Mouse (Mus musculus) hindbrain, embryonic 14.5 days (tissue): Measurements from ENCODE around the gene Mab21l1. TPM values are rescaled to one million over a fixed set of nuclear protein-coding genes. Genes with fewer than 3 reads are reported as not detected.

Source experiments
- ATAC-seq: fragments of 200-750 bp; cut with Nextera tagmentation; 2 replicates; pipeline ENCODE4 v1.8.0; 2017; ENCODE audit warnings: moderate number of reproducible peaks, mild to moderate bottlenecking, moderate TSS enrichment, moderate library complexity; ENCODE audit not compliant: low FRiP score
- DNase-seq: peaks from one replicate; pipeline ENCODE4 v3.0.0-alpha.2; 2015; ENCODE audit warnings: low spot score
- H3K27ac ChIP-seq: fragments of 300-500 bp; sonication (generic); 2 replicates; pipeline ENCODE4 v1.5.1; 2014; ENCODE audit warnings: mild to moderate bottlenecking, moderate library complexity
- H3K27me3 ChIP-seq: fragments of 300-500 bp; sonication (generic); 2 replicates; pipeline ENCODE4 v1.6.1; 2014; ENCODE audit warnings: mild to moderate bottlenecking, low read length, mixed read lengths; ENCODE audit not compliant: control insufficient read depth, insufficient read depth
- H3K36me3 ChIP-seq: fragments of 300-500 bp; sonication (generic); replicated peaks from 2 replicates; pipeline ENCODE4 v1.6.1; 2014; ENCODE audit not compliant: control insufficient read depth, insufficient read depth
- H3K4me1 ChIP-seq: fragments of 300-500 bp; sonication (generic); replicated peaks from 2 replicates; pipeline ENCODE4 v1.6.1; 2014; ENCODE audit warnings: antibody characterized with exemption, low read length, mixed read lengths; ENCODE audit not compliant: control insufficient read depth, insufficient read depth
- H3K4me2 ChIP-seq: fragments of 300-500 bp; sonication (generic); replicated peaks from 2 replicates; pipeline ENCODE4 v1.6.1; 2014; ENCODE audit warnings: mild to moderate bottlenecking, moderate library complexity
- H3K4me3 ChIP-seq: fragments of 300-500 bp; sonication (generic); replicated peaks from 2 replicates; pipeline ENCODE4 v1.5.1; 2014; ENCODE audit warnings: mild to moderate bottlenecking, low read length
- H3K9ac ChIP-seq: fragments of 300-500 bp; sonication (generic); 2 replicates; pipeline ENCODE4 v1.6.1; 2014
- H3K9me3 ChIP-seq: fragments of 300-500 bp; sonication (generic); 2 replicates; pipeline ENCODE4 v1.6.1; 2016; ENCODE audit warnings: low read length; ENCODE audit not compliant: control insufficient read depth
- WGBS: fragments of 180-500 bp; shearing (Covaris S2); extraction: QIAGEN DNeasy Blood & Tissue Kit; methylation state at CpG from one replicate; pipeline ENCODE4 v1.1.7; 2014; 5-methylcytosine and 5-hydroxymethylcytosine counted together
- polyA plus RNA-seq: library from polyadenylated mRNA; unstranded; fragments of >200 nt; fragmentation: Nextera tagmentation; extraction: Ambion mirVana; gene quantifications from 2 replicates; pipeline ENCODE4 v1.2.1, GENCODE M21; 2014

Gene Mab21l1
- polyA plus RNA-seq, 1 experiment from 2014 or later, result 131 TPM

DNA sequence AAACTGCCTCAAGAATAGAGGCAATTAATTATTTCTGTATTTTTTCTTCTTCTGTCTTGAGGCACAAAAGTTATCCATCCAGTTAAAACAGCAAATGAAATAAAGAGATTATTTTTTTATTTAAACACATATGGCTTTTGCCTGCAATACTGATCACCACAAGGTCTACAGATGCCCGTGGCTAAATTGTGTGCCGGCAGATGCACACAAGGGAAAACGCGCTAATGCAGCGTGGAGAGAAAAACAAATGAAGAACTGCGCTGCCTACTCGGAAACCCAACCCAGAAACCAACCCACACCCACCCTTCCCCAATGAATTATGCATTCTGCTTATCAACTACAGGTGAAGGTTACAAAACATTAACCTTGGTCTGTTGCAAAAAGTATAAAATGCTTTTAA, 7.1 kb upstream of the Mab21l1 start:
- H3K4me3 ChIP-seq, result no peak overlapping the region
- WGBS, result 16% methylated on average over 7 of the region's 7 CpGs
- 0 out of 2 replicates have a peak, but pooled peaks cover 4% of the 10 kb centered on the region for H3K36me3 ChIP-seq
- no peaks in the 10 kb centered on the region for H3K9me3 ChIP-seq
- peak overlapping the region; percentile 81 for H3K27ac ChIP-seq
- peak; percentile 63; the same call in 1 of the 2 replicates for ATAC-seq
- H3K4me1 ChIP-seq, result peaks cover 40% of the 10 kb centered on the region
- DNase-seq, result no peak
- H3K4me2 ChIP-seq, result peak overlapping the region; percentile 8; the same call in 1 of the 2 replicates
- 0 out of 2 replicates have a peak, but pooled peaks cover 5% of the 10 kb centered on the region for H3K27me3 ChIP-seq
- no peak overlapping the region for H3K9ac ChIP-seq

DNA sequence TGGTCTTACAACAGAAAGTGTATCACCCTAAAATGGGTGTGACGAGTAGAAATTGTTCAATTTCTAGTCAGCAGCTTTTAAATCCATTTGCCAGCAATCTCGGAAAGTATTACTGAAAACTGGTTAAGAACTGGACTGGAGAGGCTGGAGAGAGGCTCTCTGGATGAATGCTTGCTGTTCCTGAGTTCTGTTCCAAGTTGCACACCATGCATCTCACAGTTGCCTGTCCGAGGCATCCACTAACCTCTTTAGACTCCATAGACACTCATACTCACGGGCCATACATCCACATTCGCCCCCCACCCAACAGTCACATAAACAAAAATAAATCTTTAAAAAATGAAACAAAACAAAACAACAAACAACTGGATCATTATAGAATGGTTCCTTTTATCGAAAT, 6.6 kb upstream of the Mab21l1 start:
- Histone ChIP-seq H3K9ac (no peak overlapping the region), H3K9me3 (no peaks in the 10 kb centered on the region), H3K27ac (peak overlapping the region; percentile 81), H3K4me1 (peaks cover 45% of the 10 kb centered on the region), H3K36me3 (0 out of 2 replicates have a peak, but pooled peaks cover 3% of the 10 kb centered on the region), H3K4me3 (no peak overlapping the region), H3K27me3 (0 out of 2 replicates have a peak, but pooled peaks cover 9% of the 10 kb centered on the region), H3K4me2 (0 out of 2 replicates have a peak overlapping the region, but pooled peaks have one; percentile 15)
- DNase-seq, result no peak
- ATAC-seq, result no peak
- WGBS, result 70% methylated on average over 6 of the region's 6 CpGs

DNA sequence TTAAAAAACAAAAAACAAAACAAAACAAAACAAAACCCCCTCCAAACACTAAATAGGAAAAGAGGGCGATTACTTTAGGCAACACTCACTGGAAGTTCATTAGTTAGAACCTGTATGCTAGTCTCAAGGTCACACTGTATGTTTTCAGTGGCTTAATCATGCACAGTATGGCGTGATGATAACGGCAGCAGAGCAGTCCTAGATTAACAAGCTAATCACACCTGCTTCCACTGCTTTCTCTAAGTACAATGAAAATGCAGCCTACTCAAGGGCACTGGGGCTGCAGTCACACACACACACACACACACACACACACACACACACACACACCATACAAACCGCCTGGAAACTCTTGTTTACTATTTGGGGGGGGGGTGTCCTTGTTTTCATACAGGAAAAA, 4.8 kb upstream of the Mab21l1 start:
- Histone ChIP-seq H3K4me1 (peaks cover 60% of the 10 kb centered on the region), H3K4me3 (no peak overlapping the region), H3K27me3 (0 out of 2 replicates have a peak, but pooled peaks cover 11% of the 10 kb centered on the region), H3K9me3 (no peaks in the 10 kb centered on the region), H3K9ac (peak overlapping the region; percentile 31; the same call in 1 of the 2 replicates), H3K36me3 (no peaks in the 10 kb centered on the region), H3K27ac (peak overlapping the region; percentile 99), H3K4me2 (peak overlapping the region; percentile 80)
- ATAC-seq (no peak), DNase-seq (no peak)
- 37% methylated on average over 4 of the region's 4 CpGs for WGBS

GRCm38 (mm10) chr3:55778764-55779730, 3.3 kb upstream of the Mab21l1 start:
- peak overlapping the region; percentile 96 for H3K9ac ChIP-seq
- no peak for DNase-seq

GRCm38 (mm10) chr3:55780120-55781070, 1.9 kb upstream of the Mab21l1 start:
- H3K27me3 ChIP-seq, result peaks cover 11% of the 10 kb centered on the region; the same call in 1 of the 2 replicates
- H3K36me3 ChIP-seq, result no peaks in the 10 kb centered on the region
- peak overlapping the region; percentile 99 for H3K27ac ChIP-seq
- H3K9ac ChIP-seq, result peak overlapping the region; percentile 96
- 3% methylated on average over 53 of the region's 53 CpGs for WGBS
- H3K4me3 ChIP-seq, result peak overlapping the region; percentile 32
- peak overlapping the region; percentile 80 for H3K4me2 ChIP-seq
- H3K4me1 ChIP-seq, result peaks cover 49% of the 10 kb centered on the region
- H3K9me3 ChIP-seq, result no peaks in the 10 kb centered on the region
- DNase-seq (peak; percentile 73), ATAC-seq (peak; percentile 54)

More at GRCm38 (mm10) chr3:55778764-55779730, 3.3 kb upstream of the Mab21l1 start:
- peaks cover 55% of the 10 kb centered on the region for H3K4me1 ChIP-seq
- H3K27me3 ChIP-seq, result 0 out of 2 replicates have a peak, but pooled peaks cover 11% of the 10 kb centered on the region
- peak overlapping the region; percentile 80 for H3K4me2 ChIP-seq
- 27% methylated on average over 8 of the region's 8 CpGs for WGBS
- H3K36me3 ChIP-seq, result no peaks in the 10 kb centered on the region
- peak overlapping the region; percentile 32 for H3K4me3 ChIP-seq
- ATAC-seq, result no peak
- no peaks in the 10 kb centered on the region for H3K9me3 ChIP-seq
- peak overlapping the region; percentile 99 for H3K27ac ChIP-seq

- Histone ChIP-seq H3K4me2 (peak overlapping the region; percentile 80), H3K27ac (peak overlapping the region; percentile 99), H3K9me3 (no peaks in the 10 kb centered on the region), H3K4me1 (peaks cover 45% of the 10 kb centered on the region), H3K9ac (peak overlapping the region; percentile 96), H3K36me3 (no peaks in the 10 kb centered on the region), H3K27me3 (peaks cover 17% of the 10 kb centered on the region), H3K4me3 (peak overlapping the region; percentile 51)
- ATAC-seq, result no peak
- WGBS, result 15% methylated on average over 5 of the region's 5 CpGs
- no peak for DNase-seq
Measured at GRCm38 (mm10) chr3:55781429-55782055, 768 bp upstream of the Mab21l1 start.

GRCm38 (mm10) chr3:55782771-55783170, 461 bp downstream of the Mab21l1 start:
- Histone ChIP-seq H3K4me3 (peak overlapping the region; percentile 51), H3K36me3 (no peaks in the 10 kb centered on the region), H3K27me3 (peaks cover 17% of the 10 kb centered on the region), H3K4me1 (peaks cover 37% of the 10 kb centered on the region), H3K4me2 (peak overlapping the region; percentile 80), H3K9ac (peak overlapping the region; percentile 96), H3K9me3 (no peaks in the 10 kb centered on the region), H3K27ac (peak overlapping the region; percentile 99)
- no peak for ATAC-seq
- DNase-seq, result no peak
- 3% methylated on average over 22 of the region's 22 CpGs for WGBS

DNA sequence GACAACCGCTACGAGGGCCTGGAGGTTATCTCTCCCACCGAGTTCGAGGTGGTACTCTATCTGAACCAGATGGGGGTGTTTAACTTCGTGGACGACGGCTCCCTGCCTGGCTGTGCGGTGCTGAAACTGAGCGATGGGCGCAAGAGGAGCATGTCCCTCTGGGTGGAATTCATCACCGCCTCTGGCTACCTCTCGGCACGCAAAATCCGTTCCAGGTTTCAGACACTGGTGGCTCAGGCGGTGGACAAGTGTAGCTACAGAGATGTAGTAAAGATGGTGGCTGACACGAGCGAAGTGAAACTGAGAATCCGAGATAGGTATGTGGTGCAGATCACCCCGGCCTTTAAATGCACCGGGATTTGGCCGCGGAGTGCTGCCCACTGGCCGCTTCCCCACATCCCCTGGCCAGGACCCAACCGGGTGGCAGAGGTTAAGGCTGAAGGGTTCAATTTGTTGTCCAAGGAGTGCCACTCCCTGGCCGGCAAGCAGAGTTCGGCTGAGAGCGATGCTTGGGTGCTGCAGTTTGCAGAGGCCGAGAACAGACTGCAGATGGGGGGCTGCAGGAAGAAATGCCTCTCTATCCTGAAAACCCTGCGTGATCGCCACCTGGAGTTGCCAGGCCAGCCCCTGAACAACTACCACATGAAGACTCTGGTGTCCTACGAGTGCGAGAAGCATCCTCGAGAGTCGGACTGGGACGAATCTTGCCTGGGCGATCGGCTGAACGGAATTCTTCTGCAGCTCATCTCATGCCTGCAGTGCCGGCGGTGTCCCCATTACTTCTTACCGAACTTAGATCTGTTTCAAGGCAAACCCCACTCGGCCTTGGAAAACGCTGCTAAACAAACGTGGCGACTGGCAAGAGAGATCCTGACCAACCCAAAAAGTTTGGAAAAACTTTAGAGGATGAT, 1.1 kb downstream of the Mab21l1 start:
- 8% methylated on average over 45 of the region's 45 CpGs for WGBS
- no peak for ATAC-seq
- Histone ChIP-seq H3K4me2 (peak overlapping the region; percentile 80), H3K27me3 (peaks cover 13% of the 10 kb centered on the region), H3K4me3 (peak overlapping the region; percentile 51), H3K9me3 (no peaks in the 10 kb centered on the region), H3K4me1 (peaks cover 31% of the 10 kb centered on the region), H3K36me3 (no peaks in the 10 kb centered on the region), H3K27ac (peak overlapping the region; percentile 99), H3K9ac (peak overlapping the region; percentile 96)
- DNase-seq, result peak; percentile 60
